Mouse (Mus musculus): ENCODE measurements around the gene Skor1. TPM values are rescaled to one million over a fixed set of nuclear protein-coding genes. Genes with fewer than 3 reads are reported as not detected.

Gene Skor1
- total and polyA plus RNA-seq, 2 experiments from 2014 or later: not detected

- H3K27me3 ChIP-seq (ENCODE audit: control insufficient read depth, insufficient read depth, low read length): peaks cover 98% of the 10 kb centered on the region
- no peaks in the 10 kb centered on the region for H3K36me3 ChIP-seq (replicated peaks; ENCODE audit: control insufficient read depth, insufficient read depth, low read length)
- no peak overlapping the region for H3K27ac ChIP-seq (ENCODE audit: low read depth)
- H3K9me3 ChIP-seq (replicated peaks; ENCODE audit: control insufficient read depth, low read length): no peaks in the 10 kb centered on the region
- no peak overlapping the region for H3K9ac ChIP-seq (replicated peaks; ENCODE audit: low read depth, low read length)
- H3K4me1 ChIP-seq (ENCODE audit: control insufficient read depth, insufficient read depth): peaks cover 20% of the 10 kb centered on the region
- DNase-seq (ENCODE audit: low spot score) (no peak), ATAC-seq (ENCODE audit: insufficient read depth, low read depth) (no peak)
- WGBS: 4% methylated on average over 20 of the region's 20 CpGs
- peak overlapping the region; percentile 71 for H3K4me2 ChIP-seq (ENCODE audit: low read depth, low read length)
- H3K4me3 ChIP-seq (ENCODE audit: low read depth, low read length): peak overlapping the region; percentile 49
- no peak for TF ChIP-seq CTCF (IDR thresholded peaks at IDR 0.05; ENCODE audit: low read depth)
- TF ChIP-seq EP300 (IDR thresholded peaks at IDR 0.05; ENCODE audit: low read depth): no peak
Measured at GRCm38 (mm10) chr9:63149372-63149766, 608 bp upstream of the Skor1 start.

GRCm38 (mm10) chr9:63147786-63148409 lies 863 bp downstream of the Skor1 start:
- no peak for TF ChIP-seq EP300 (IDR thresholded peaks at IDR 0.05; ENCODE audit: low read depth)
- TF ChIP-seq CTCF (IDR thresholded peaks at IDR 0.05; ENCODE audit: low read depth): no peak
- no peak for ATAC-seq (ENCODE audit: insufficient read depth, low read depth)
- Histone ChIP-seq H3K4me2 (ENCODE audit: low read depth, low read length) (no peak overlapping the region), H3K4me1 (ENCODE audit: control insufficient read depth, insufficient read depth) (peaks cover 20% of the 10 kb centered on the region), H3K9me3 (replicated peaks; ENCODE audit: control insufficient read depth, low read length) (no peaks in the 10 kb centered on the region), H3K4me3 (ENCODE audit: low read depth, low read length) (no peak overlapping the region; the same call in 1 of the 2 replicates), H3K9ac (replicated peaks; ENCODE audit: low read depth, low read length) (no peak overlapping the region), H3K27ac (ENCODE audit: low read depth) (no peak overlapping the region), H3K36me3 (replicated peaks; ENCODE audit: control insufficient read depth, insufficient read depth, low read length) (no peaks in the 10 kb centered on the region), H3K27me3 (ENCODE audit: control insufficient read depth, insufficient read depth, low read length) (peaks cover 100% of the 10 kb centered on the region)
- whole genome bisulfite sequencing: 2% methylated on average over 14 of the region's 14 CpGs
- DNase-seq (ENCODE audit: low spot score): no peak

GRCm38 (mm10) chr9:63147296-63147695 lies 1.5 kb downstream of the Skor1 start:
- H3K9me3 ChIP-seq (replicated peaks; ENCODE audit: control insufficient read depth, low read length): no peaks in the 10 kb centered on the region
- DNase-seq (ENCODE audit: low spot score) (no peak), ATAC-seq (ENCODE audit: insufficient read depth, low read depth) (no peak)
- no peaks in the 10 kb centered on the region for H3K36me3 ChIP-seq (replicated peaks; ENCODE audit: control insufficient read depth, insufficient read depth, low read length)
- no peak overlapping the region for H3K4me2 ChIP-seq (ENCODE audit: low read depth, low read length)
- peaks cover 20% of the 10 kb centered on the region for H3K4me1 ChIP-seq (ENCODE audit: control insufficient read depth, insufficient read depth)
- no peak overlapping the region for H3K9ac ChIP-seq (replicated peaks; ENCODE audit: low read depth, low read length)
- peaks cover 100% of the 10 kb centered on the region for H3K27me3 ChIP-seq (ENCODE audit: control insufficient read depth, insufficient read depth, low read length)
- no peak overlapping the region for H3K27ac ChIP-seq (ENCODE audit: low read depth)
- TF ChIP-seq CTCF (IDR thresholded peaks at IDR 0.05; ENCODE audit: low read depth) (no peak), EP300 (IDR thresholded peaks at IDR 0.05; ENCODE audit: low read depth) (no peak)
- H3K4me3 ChIP-seq (ENCODE audit: low read depth, low read length): peak overlapping the region; percentile 39; the same call in 1 of the 2 replicates
- WGBS: 2% methylated on average over 9 of the region's 9 CpGs

GRCm38 (mm10) chr9:63146856-63147274 lies 1.9 kb downstream of the Skor1 start:
- peak overlapping the region; percentile 39 for H3K4me3 ChIP-seq (ENCODE audit: low read depth, low read length)
- H3K9ac ChIP-seq (replicated peaks; ENCODE audit: low read depth, low read length): no peak overlapping the region
- TF ChIP-seq EP300 (IDR thresholded peaks at IDR 0.05; ENCODE audit: low read depth) (no peak), CTCF (IDR thresholded peaks at IDR 0.05; ENCODE audit: low read depth) (no peak)
- H3K27ac ChIP-seq (ENCODE audit: low read depth): no peak overlapping the region
- 0% methylated on average over 19 of the region's 20 CpGs for WGBS
- ATAC-seq (ENCODE audit: insufficient read depth, low read depth) (no peak), DNase-seq (ENCODE audit: low spot score) (no peak)
- H3K4me1 ChIP-seq (ENCODE audit: control insufficient read depth, insufficient read depth): peaks cover 20% of the 10 kb centered on the region
- H3K36me3 ChIP-seq (replicated peaks; ENCODE audit: control insufficient read depth, insufficient read depth, low read length): no peaks in the 10 kb centered on the region
- H3K9me3 ChIP-seq (replicated peaks; ENCODE audit: control insufficient read depth, low read length): no peaks in the 10 kb centered on the region
- peaks cover 100% of the 10 kb centered on the region for H3K27me3 ChIP-seq (ENCODE audit: control insufficient read depth, insufficient read depth, low read length)
- H3K4me2 ChIP-seq (ENCODE audit: low read depth, low read length): peak overlapping the region; percentile 55

GRCm38 (mm10) chr9:63146126-63146855 lies 2.5 kb downstream of the Skor1 start:
- peak overlapping the region; percentile 39 for H3K4me3 ChIP-seq (ENCODE audit: low read depth, low read length)
- ATAC-seq (ENCODE audit: insufficient read depth, low read depth) (no peak), DNase-seq (ENCODE audit: low spot score) (no peak)
- peaks cover 100% of the 10 kb centered on the region for H3K27me3 ChIP-seq (ENCODE audit: control insufficient read depth, insufficient read depth, low read length)
- peaks cover 20% of the 10 kb centered on the region for H3K4me1 ChIP-seq (ENCODE audit: control insufficient read depth, insufficient read depth)
- no peak overlapping the region for H3K27ac ChIP-seq (ENCODE audit: low read depth)
- no peak overlapping the region for H3K9ac ChIP-seq (replicated peaks; ENCODE audit: low read depth, low read length)
- H3K9me3 ChIP-seq (replicated peaks; ENCODE audit: control insufficient read depth, low read length): no peaks in the 10 kb centered on the region
- TF ChIP-seq EP300 (IDR thresholded peaks at IDR 0.05; ENCODE audit: low read depth) (no peak), CTCF (IDR thresholded peaks at IDR 0.05; ENCODE audit: low read depth) (no peak)
- H3K4me2 ChIP-seq (ENCODE audit: low read depth, low read length): peak overlapping the region; percentile 55
- 1% methylated on average over 45 of the region's 46 CpGs for WGBS
- H3K36me3 ChIP-seq (replicated peaks; ENCODE audit: control insufficient read depth, insufficient read depth, low read length): no peaks in the 10 kb centered on the region
